Mouse (Mus musculus) T-helper 2 cell (primary cell): Measurements from ENCODE around the gene Cdon.

Source experiments
- in situ Hi-C: fragments of 300-600 bp; cut with MboI, MseI; formaldehyde crosslinking; loops from one replicate; pipeline ENCODE4 v1.15.1; 2025; ENCODE audit warnings: high pct_unique_total_duplicates

The Cdon gene

GRCm38 (mm10) chr9:35435565-35435964 lies 14.6 kb downstream of the Cdon start:
- in situ Hi-C loops: no loop called here

GRCm38 (mm10) chr9:35438286-35439061 lies 17.5 kb downstream of the Cdon start:
- in situ Hi-C loops: no loop called here

- in situ Hi-C loops: no loop called here
These were observed 18.1 kb downstream of the Cdon start for GRCm38 (mm10) chr9:35439062-35439442.

GRCm38 (mm10) chr9:35439754-35440153 lies 18.8 kb downstream of the Cdon start:
- in situ Hi-C loops: no loop called here

GRCm38 (mm10) chr9:35442476-35442875 lies 21.5 kb downstream of the Cdon start:
- in situ Hi-C loops: no loop called here

- in situ Hi-C loops: no loop called here
These were observed 22.9 kb downstream of the Cdon start for GRCm38 (mm10) chr9:35443618-35444511.

GRCm38 (mm10) chr9:35444512-35444886 lies 23.6 kb downstream of the Cdon start:
- in situ Hi-C loops: no loop called here

- in situ Hi-C loops: no loop called here
These were observed 26.0 kb downstream of the Cdon start for GRCm38 (mm10) chr9:35446916-35447315.

GRCm38 (mm10) chr9:35453311-35453710 lies 32.4 kb downstream of the Cdon start:
- in situ Hi-C loops: no loop called here

- in situ Hi-C loops: no loop called here
These were observed 38.7 kb downstream of the Cdon start for GRCm38 (mm10) chr9:35459594-35459993.

- in situ Hi-C loops: no loop called here
These were observed 46.4 kb downstream of the Cdon start for GRCm38 (mm10) chr9:35467264-35467817.

- in situ Hi-C loops: no loop called here
These were observed 48.0 kb downstream of the Cdon start for GRCm38 (mm10) chr9:35468913-35469312.

GRCm38 (mm10) chr9:35474104-35474724 lies 53.3 kb downstream of the Cdon start:
- in situ Hi-C loops: no loop called here

GRCm38 (mm10) chr9:35475394-35475793 lies 54.5 kb downstream of the Cdon start:
- in situ Hi-C loops: no loop called here

- in situ Hi-C loops: no loop called here
These were observed 58.5 kb downstream of the Cdon start for GRCm38 (mm10) chr9:35479456-35479855.

- in situ Hi-C loops: no loop called here
These were observed 61.3 kb downstream of the Cdon start for GRCm38 (mm10) chr9:35482014-35482898.

- in situ Hi-C loops: no loop called here
These were observed 63.0 kb downstream of the Cdon start for GRCm38 (mm10) chr9:35483949-35484348.

- in situ Hi-C loops: no loop called here
These were observed 65.7 kb downstream of the Cdon start for GRCm38 (mm10) chr9:35486616-35487015.

GRCm38 (mm10) chr9:35488496-35488895 lies 67.6 kb downstream of the Cdon start:
- in situ Hi-C loops: no loop called here

GRCm38 (mm10) chr9:35491109-35491866 lies 70.4 kb downstream of the Cdon start:
- in situ Hi-C loops: no loop called here
